Mouse (Mus musculus) forebrain, embryonic 14.5 days (tissue): ENCODE measurements at regions not wholly inside any gene's neighbourhood (a gene's known extent, or its start where the extent isn't known, plus 50 kb on each side); places are given as distances from the start of the nearest gene placed in this dataset.

Experiments
- ATAC-seq: fragments of 200-750 bp; cut with Nextera tagmentation; 2 replicates; pipeline ENCODE4 v1.8.0; 2017; ENCODE audit warnings: mild to moderate bottlenecking, moderate library complexity
- DNase-seq: peaks from one replicate; pipeline ENCODE4 v3.0.0-alpha.2; 2015; ENCODE audit warnings: low spot score
- H3K27ac ChIP-seq: fragments of 300-500 bp; sonication (generic); 2 replicates; pipeline ENCODE4 v1.5.1; 2014; ENCODE audit warnings: low read depth, mild to moderate bottlenecking, control low read depth, low read length, moderate library complexity
- H3K27me3 ChIP-seq: fragments of 300-500 bp; sonication (generic); replicated peaks from 2 replicates; pipeline ENCODE4 v1.6.1; 2014; ENCODE audit warnings: low read length, control low read depth, mixed read lengths; ENCODE audit not compliant: control insufficient read depth, insufficient read depth
- H3K36me3 ChIP-seq: fragments of 300-500 bp; sonication (generic); 2 replicates; pipeline ENCODE4 v1.6.1; 2014; ENCODE audit warnings: low read length, control low read depth; ENCODE audit not compliant: control insufficient read depth, insufficient read depth
- H3K4me1 ChIP-seq: fragments of 300-500 bp; sonication (generic); 2 replicates; pipeline ENCODE4 v1.6.1; 2014; ENCODE audit warnings: antibody characterized with exemption, low read length, control low read depth; ENCODE audit not compliant: control insufficient read depth, insufficient read depth
- H3K4me2 ChIP-seq: fragments of 300-500 bp; sonication (generic); 2 replicates; pipeline ENCODE4 v1.6.1; 2014; ENCODE audit warnings: mild to moderate bottlenecking, control low read depth, low read length
- H3K4me3 ChIP-seq: fragments of 300-500 bp; sonication (generic); 2 replicates; pipeline ENCODE4 v1.5.1; 2014; ENCODE audit warnings: low read depth, low read length, control low read depth
- H3K9ac ChIP-seq: fragments of 300-500 bp; sonication (generic); 2 replicates; pipeline ENCODE4 v1.6.1; 2014; ENCODE audit warnings: mild to moderate bottlenecking, low read length, control low read depth, moderate library complexity
- H3K9me3 ChIP-seq: fragments of 300-500 bp; sonication (generic); replicated peaks from 2 replicates; pipeline ENCODE4 v1.6.1; 2016; ENCODE audit warnings: low read length, control low read depth, mixed read lengths; ENCODE audit not compliant: control insufficient read depth
- WGBS: fragments of 180-500 bp; shearing (Covaris S2); extraction: QIAGEN DNeasy Blood & Tissue Kit; methylation state at CpG from one replicate; pipeline ENCODE4 v1.1.7; 2014; 5-methylcytosine and 5-hydroxymethylcytosine counted together

GRCm38 (mm10) chr1:48535044-48535443 is 1642.4 kb upstream of the Slc39a10 start:
- no peaks in the 10 kb centered on the region for H3K4me1 ChIP-seq
- ATAC-seq (no peak), DNase-seq (no peak)
- H3K4me2 ChIP-seq, result no peak overlapping the region
- WGBS, result 80% methylated on average over 4 of the region's 4 CpGs
- H3K27me3 ChIP-seq, result no peaks in the 10 kb centered on the region
- H3K9me3 ChIP-seq, result no peaks in the 10 kb centered on the region
- no peak overlapping the region for H3K9ac ChIP-seq
- H3K27ac ChIP-seq, result no peak overlapping the region
- H3K36me3 ChIP-seq, result no peaks in the 10 kb centered on the region
- no peak overlapping the region for H3K4me3 ChIP-seq

GRCm38 (mm10) chr1:48533326-48533725 is 1640.7 kb upstream of the Slc39a10 start:
- WGBS, result 73% methylated on average over 2 of the region's 2 CpGs

GRCm38 (mm10) chr1:48488756-48489155 is 1596.1 kb upstream of the Slc39a10 start:
- peak; percentile 4 for DNase-seq
- Histone ChIP-seq H3K4me1 (no peaks in the 10 kb centered on the region), H3K9me3 (no peaks in the 10 kb centered on the region), H3K27me3 (no peaks in the 10 kb centered on the region), H3K4me2 (no peak overlapping the region), H3K9ac (no peak overlapping the region), H3K4me3 (no peak overlapping the region), H3K27ac (no peak overlapping the region), H3K36me3 (no peaks in the 10 kb centered on the region)
- WGBS, result 3% methylated on average over 1 of the region's 1 CpGs
- no peak for ATAC-seq

More at GRCm38 (mm10) chr1:48533326-48533725, 1640.7 kb upstream of the Slc39a10 start:
- Histone ChIP-seq H3K36me3 (no peaks in the 10 kb centered on the region), H3K9ac (no peak overlapping the region), H3K9me3 (no peaks in the 10 kb centered on the region), H3K27ac (no peak overlapping the region), H3K4me3 (no peak overlapping the region), H3K4me1 (no peaks in the 10 kb centered on the region), H3K4me2 (no peak overlapping the region), H3K27me3 (no peaks in the 10 kb centered on the region)
- DNase-seq (peak; percentile 6), ATAC-seq (no peak)

- H3K36me3 ChIP-seq, result no peaks in the 10 kb centered on the region
- DNase-seq (peak; percentile 16), ATAC-seq (no peak)
- 59% methylated on average over 3 of the region's 3 CpGs for WGBS
- H3K27ac ChIP-seq, result no peak overlapping the region
- H3K4me1 ChIP-seq, result no peaks in the 10 kb centered on the region
- H3K27me3 ChIP-seq, result no peaks in the 10 kb centered on the region
- no peaks in the 10 kb centered on the region for H3K9me3 ChIP-seq
- H3K9ac ChIP-seq, result no peak overlapping the region
- no peak overlapping the region for H3K4me3 ChIP-seq
- no peak overlapping the region for H3K4me2 ChIP-seq
These were observed 1567.3 kb upstream of the Slc39a10 start for GRCm38 (mm10) chr1:48459928-48460327.
